Comparison of ENCODE assay signal across 20 mouse cellular contexts in genomic region chr2:64059477-64059876, GRCm38 (mm10). TPM values are rescaled to one million over a fixed set of nuclear protein-coding genes. Genes with fewer than 3 reads are reported as not detected.
DNase-seq lines count a peak whose midpoint lies in the region; ATAC-seq and TF ChIP-seq lines count a peak whose summit lies in the region.
"Had no signal": no experiment of that assay in that cellular context is flagged by ENCODE, and none has a peak within 500 bp of the region (broad histone marks: within the 10 kb centered on the region; RNA-seq: fewer than 3 reads in every experiment).

No protein-coding gene starts in this region.

- peaks cover 54% of the 10 kb centered on the region for H3K4me1 ChIP-seq in heart, embryonic 13.5 days
- H3K4me1 ChIP-seq in kidney, adult 2 months (ENCODE audit: control insufficient read depth, insufficient read depth, low read length), result peaks cover 12% of the 10 kb centered on the region
- peaks cover 3% of the 10 kb centered on the region; the same call in 1 of the 2 replicates for H3K4me1 ChIP-seq in lung, postnatal 0 days (ENCODE audit: insufficient read depth, low read depth, low read length)
- H3K4me1 ChIP-seq: forebrain, embryonic 15.5 days; megakaryocyte, embryonic 14.5 days had no signal

- H3K36me3 ChIP-seq in heart, embryonic 13.5 days, result no peaks in the 10 kb centered on the region
- no peaks in the 10 kb centered on the region for H3K36me3 ChIP-seq in kidney, adult 2 months (ENCODE audit: control insufficient read depth, insufficient read depth, low read length)
- no peaks in the 10 kb centered on the region for H3K36me3 ChIP-seq in lung, postnatal 0 days (ENCODE audit: insufficient read depth, low read length)
- H3K36me3 ChIP-seq: forebrain, embryonic 15.5 days; midbrain, embryonic 13.5 days had no signal

- no peaks in the 10 kb centered on the region for H3K9me3 ChIP-seq in heart, embryonic 13.5 days
- H3K9me3 ChIP-seq in lung, postnatal 0 days (ENCODE audit: low read length), result no peaks in the 10 kb centered on the region
- H3K9me3 ChIP-seq: forebrain, embryonic 15.5 days; midbrain, embryonic 13.5 days had no signal

- WGBS in heart, embryonic 13.5 days, result 64% methylated on average over 5 of the region's 5 CpGs
- 54% methylated on average over 5 of the region's 5 CpGs for WGBS in kidney, adult 2 months
- 58% methylated on average over 5 of the region's 5 CpGs for WGBS in lung, postnatal 0 days

- DNase-seq in heart, postnatal 10 days, result no peak
- peak; percentile 81 for DNase-seq in kidney, adult 2 months
- DNase-seq in kidney, postnatal 10 days, result no peak
- no peak for DNase-seq in lung, postnatal 0 days (ENCODE audit: low spot score)
- DNase-seq in lung, postnatal 10 days, result no peak
- DNase-seq in kidney, postnatal 36 days, result peak; percentile 55 to 71
- DNase-seq in gastrocnemius, adult 8-10 months (ENCODE audit: low spot score in 2 of 2), result no peak
- DNase-seq: adrenal gland, postnatal 25 days; cerebellum, adult 9-10 months; gastrocnemius, postnatal 10 days; heart, postnatal 4 days; right cerebral cortex, postnatal 25 days had no signal

- no peak for TF ChIP-seq POLR2A in kidney, adult 2 months (IDR thresholded peaks at IDR 0.05; ENCODE audit: low read depth, low read length)

- no peak for TF ChIP-seq CTCF in kidney, adult 2 months (conservative IDR thresholded peaks at IDR 0.05; ENCODE audit: insufficient read depth, insufficient read length, low read depth, low read length)
- no peak for TF ChIP-seq CTCF in lung, postnatal 0 days (IDR thresholded peaks at IDR 0.05)

- 0 out of 2 replicates have a peak overlapping the region, but pooled peaks have one; percentile 15 for H3K27ac ChIP-seq in heart, embryonic 13.5 days (replicated peaks)
- H3K27ac ChIP-seq in kidney, adult 2 months (ENCODE audit: insufficient read depth, low read depth, low read length), result peak overlapping the region; percentile 82
- H3K27ac ChIP-seq in lung, postnatal 0 days (ENCODE audit: low read length), result no peak overlapping the region
- H3K27ac ChIP-seq: forebrain, embryonic 15.5 days; hindbrain, embryonic 14.5 days; left cerebral cortex, adult 2 months; midbrain, embryonic 13.5 days had no signal

- ATAC-seq in heart, embryonic 13.5 days (ENCODE audit: extremely low read depth, insufficient number of reproducible peaks, low FRiP score, low TSS enrichment), result no peak
- peak; percentile 35; the same call in 1 of the 2 replicates for ATAC-seq in lung, postnatal 0 days
- ATAC-seq: forebrain, embryonic 15.5 days; inflammation-experienced regulatory T-cells, adult 6 months; midbrain, embryonic 13.5 days had no signal

- no peak overlapping the region for H3K4me2 ChIP-seq in heart, embryonic 13.5 days
- H3K4me2 ChIP-seq in lung, postnatal 0 days (replicated peaks; ENCODE audit: low read depth, low read length), result no peak overlapping the region
- H3K4me2 ChIP-seq: forebrain, embryonic 15.5 days; hindbrain, embryonic 14.5 days; midbrain, embryonic 13.5 days had no signal

- H3K4me3 ChIP-seq in heart, embryonic 13.5 days, result no peak overlapping the region
- no peak overlapping the region for H3K4me3 ChIP-seq in kidney, adult 2 months (ENCODE audit: insufficient read depth, low read depth, low read length)
- H3K4me3 ChIP-seq in lung, postnatal 0 days (ENCODE audit: low read depth, low read length), result no peak overlapping the region
- H3K4me3 ChIP-seq: forebrain, embryonic 15.5 days; left cerebral cortex, adult 2 months; megakaryocyte, embryonic 14.5 days; midbrain, embryonic 13.5 days had no signal

- no peaks in the 10 kb centered on the region for H3K27me3 ChIP-seq in heart, embryonic 13.5 days (replicated peaks)
- H3K27me3 ChIP-seq in kidney, adult 2 months (replicated peaks; ENCODE audit: control insufficient read depth, insufficient read depth, low read length), result no peaks in the 10 kb centered on the region
- no peaks in the 10 kb centered on the region for H3K27me3 ChIP-seq in lung, postnatal 0 days (replicated peaks; ENCODE audit: insufficient read depth, low read length)
- H3K27me3 ChIP-seq: megakaryocyte, embryonic 14.5 days; midbrain, embryonic 13.5 days had no signal

- no peak overlapping the region for H3K9ac ChIP-seq in heart, embryonic 13.5 days
- no peak overlapping the region for H3K9ac ChIP-seq in lung, postnatal 0 days (replicated peaks; ENCODE audit: low read depth)
- H3K9ac ChIP-seq: forebrain, embryonic 15.5 days; hindbrain, embryonic 14.5 days; midbrain, embryonic 13.5 days had no signal

- no peak for TF ChIP-seq EP300 in lung, postnatal 0 days (IDR thresholded peaks at IDR 0.05)

- intact Hi-C loops in heart, postnatal 10 days (cut with DNase I), result no loop called here

RNA-seq across cellular contexts. Expression of gene Fign, which starts 38.4 kb away (rescaled TPM):
- polyA plus RNA-seq in heart, embryonic 13.5 days (2015; fragmentation: Nextera tagmentation; extraction: Ambion mirVana), result 8.3 and 9.5 TPM in 2 replicates
- total RNA-seq in heart, postnatal 10 days (2021), result 10 to 100 TPM in 1 of 2 experiments, 1 to 10 TPM in 1; 7.9 to 12.4 TPM
- 3.6 and 3.7 TPM in 2 replicates for polyA plus RNA-seq in kidney, adult 2 months (2012; rRNA removed)
- 1.5 and 2.0 TPM in 2 replicates for polyA plus RNA-seq in lung, postnatal 0 days (2015; fragmentation: Nextera tagmentation; extraction: Ambion mirVana)
- total RNA-seq in gastrocnemius, adult 8-10 months (2022), result 1 to 10 TPM; 2.5 to 3.4 (median 2.9) TPM
- total RNA-seq: granulocyte monocyte progenitor cell, adult 5-6 weeks had no signal

Comparison
In these comparisons a context has a peak if more than half of its experiments do, and no peak if none do; other contexts are left out.
1. DNase-seq: peak in kidney, adult 2 months (single experiment) and kidney, postnatal 36 days (2 of 2); none in heart, postnatal 10 days (0 of 2), kidney, postnatal 10 days (single experiment), lung, postnatal 0 days (single experiment), lung, postnatal 10 days (single experiment) and gastrocnemius, adult 8-10 months (0 of 2).